Mouse (Mus musculus) brain, embryonic 14.5 days (tissue): ENCODE measurements around the gene Antxr1.

Source experiments
- CTCF ChIP-seq: fragments of 200-500 bp; IDR thresholded peaks from 2 replicates; pipeline ENCODE4 v1.5.1; 2012; ENCODE audit warnings: inconsistent platforms, mild to moderate bottlenecking, moderate library complexity, borderline replicate concordance; ENCODE audit not compliant: insufficient read depth, insufficient read length; ENCODE audit errors: extremely low read depth
- POLR2A ChIP-seq: fragments of 200-500 bp; IDR thresholded peaks from 2 replicates; pipeline ENCODE4 v1.6.1; 2012; ENCODE audit warnings: mild to moderate bottlenecking, inconsistent platforms, borderline replicate concordance; ENCODE audit not compliant: poor library complexity, insufficient read depth, insufficient read length, severe bottlenecking; ENCODE audit errors: extremely low read depth

DNA sequence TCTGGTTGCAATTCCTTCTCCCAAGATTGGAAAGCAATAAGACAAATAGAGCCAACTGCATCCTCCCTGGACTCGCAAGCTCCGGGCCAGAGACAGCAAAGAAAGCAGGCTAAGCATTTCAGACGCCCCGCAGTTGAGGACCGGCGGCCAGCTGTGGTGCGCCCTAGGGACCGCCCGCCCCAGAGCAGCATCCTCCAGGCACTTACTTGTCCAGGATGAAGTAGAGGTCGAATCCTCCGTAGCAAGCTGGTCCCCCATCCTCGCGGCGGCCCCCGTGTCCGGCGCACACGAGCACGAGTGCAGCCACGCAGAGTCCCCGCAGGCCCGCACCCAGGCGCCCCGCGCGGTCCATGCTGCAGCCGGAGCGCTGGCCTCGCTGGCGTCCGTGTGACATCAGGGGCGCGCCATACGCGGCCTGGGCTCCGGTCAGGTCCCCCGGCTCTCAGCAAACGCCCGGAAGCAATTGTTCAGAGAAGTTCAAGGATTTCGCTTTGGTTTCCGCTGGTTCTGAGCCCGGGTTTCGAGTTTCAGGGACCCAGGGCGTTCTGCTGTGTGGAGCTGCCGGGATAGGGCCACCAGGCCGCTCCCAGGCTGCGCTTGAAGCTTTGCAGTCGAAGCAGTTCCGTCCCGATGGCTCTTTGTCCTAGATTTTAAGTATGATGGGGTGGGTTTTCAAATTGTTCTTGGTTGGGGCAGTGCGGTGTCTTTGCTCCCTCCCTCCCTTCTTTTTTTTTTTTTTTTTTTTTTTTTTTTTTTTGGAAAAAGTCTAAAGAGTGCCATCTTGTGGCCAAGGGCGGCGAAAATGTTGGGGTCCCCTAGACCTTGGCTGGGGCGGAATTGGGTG lies at the start of gene Antxr1:
- TF ChIP-seq POLR2A (no peak), CTCF (peak; percentile 57; the same call in 1 of the 2 replicates)
